In genomic region chr11:118418442-118418833, GRCm38 (mm10) we compare ENCODE assay signal across 7 mouse cellular contexts. TPM values are rescaled to one million over a fixed set of nuclear protein-coding genes. Genes with fewer than 3 reads are reported as not detected.
A peak's percentile ranks its signal among the peaks of the same experiment; 100 is the strongest.
DNase-seq lines count a peak whose midpoint lies in the region; ATAC-seq lines count a peak whose summit lies in the region.

No protein-coding gene starts in this region.

- DNase-seq in liver, embryonic 13.5 days = no peak
- DNase-seq in urinary bladder, postnatal 10 days (ENCODE audit: low spot score) = no peak
- no peak for DNase-seq in left cerebral cortex, adult 18-20 months (ENCODE audit: low spot score in 2 of 2)

- WGBS in forebrain, embryonic 13.5 days = 3% methylated on average over 12 of the region's 12 CpGs
- 3% methylated on average over 12 of the region's 12 CpGs for WGBS in liver, embryonic 13.5 days (ENCODE audit: insufficient replicate concordance)
- 5% methylated on average over 12 of the region's 12 CpGs for WGBS in stomach, embryonic 16.5 days

- peak overlapping the region; percentile 99 for H3K4me3 ChIP-seq in megakaryocyte, embryonic 14.5 days (replicated peaks)
- peak overlapping the region; percentile 78 for H3K4me3 ChIP-seq in forebrain, embryonic 13.5 days
- H3K4me3 ChIP-seq in liver, embryonic 13.5 days (replicated peaks) = peak overlapping the region; percentile 78
- peak overlapping the region; percentile 90 for H3K4me3 ChIP-seq in stomach, embryonic 16.5 days (replicated peaks; ENCODE audit: low read length)

- peak overlapping the region; percentile 91 for H3K9ac ChIP-seq in forebrain, embryonic 13.5 days
- H3K9ac ChIP-seq in liver, embryonic 13.5 days = peak overlapping the region; percentile 91
- H3K9ac ChIP-seq in stomach, embryonic 16.5 days (ENCODE audit: low read length) = peak overlapping the region; percentile 95

- H3K4me2 ChIP-seq in forebrain, embryonic 13.5 days = peak overlapping the region; percentile 93
- H3K4me2 ChIP-seq in liver, embryonic 13.5 days = peak overlapping the region; percentile 77
- H3K4me2 ChIP-seq in stomach, embryonic 16.5 days (ENCODE audit: low read depth, low read length) = peak overlapping the region; percentile 82

- H3K4me1 ChIP-seq in megakaryocyte, embryonic 14.5 days = peaks cover 67% of the 10 kb centered on the region
- peaks cover 46% of the 10 kb centered on the region for H3K4me1 ChIP-seq in forebrain, embryonic 13.5 days
- H3K4me1 ChIP-seq in liver, embryonic 13.5 days (replicated peaks) = peaks cover 35% of the 10 kb centered on the region
- H3K4me1 ChIP-seq in stomach, embryonic 16.5 days (ENCODE audit: control insufficient read depth, insufficient read depth, low read length) = peaks cover 22% of the 10 kb centered on the region

- no peaks in the 10 kb centered on the region for H3K27me3 ChIP-seq in megakaryocyte, embryonic 14.5 days (replicated peaks)
- no peaks in the 10 kb centered on the region for H3K27me3 ChIP-seq in forebrain, embryonic 13.5 days
- no peaks in the 10 kb centered on the region for H3K27me3 ChIP-seq in liver, embryonic 13.5 days
- H3K27me3 ChIP-seq in stomach, embryonic 16.5 days (ENCODE audit: control insufficient read depth, insufficient read depth, low read length) = no peaks in the 10 kb centered on the region

- H3K36me3 ChIP-seq in megakaryocyte, embryonic 14.5 days (replicated peaks; ENCODE audit: low read length) = peaks cover 43% of the 10 kb centered on the region
- peaks cover 22% of the 10 kb centered on the region for H3K36me3 ChIP-seq in forebrain, embryonic 13.5 days (ENCODE audit: poor library complexity, severe bottlenecking)
- H3K36me3 ChIP-seq in liver, embryonic 13.5 days = peaks cover 24% of the 10 kb centered on the region
- no peaks in the 10 kb centered on the region for H3K36me3 ChIP-seq in stomach, embryonic 16.5 days (ENCODE audit: control insufficient read depth, insufficient read depth, low read length)

- H3K9me3 ChIP-seq in megakaryocyte, embryonic 14.5 days = no peaks in the 10 kb centered on the region
- no peaks in the 10 kb centered on the region for H3K9me3 ChIP-seq in forebrain, embryonic 13.5 days (replicated peaks)
- H3K9me3 ChIP-seq in liver, embryonic 13.5 days (replicated peaks) = no peaks in the 10 kb centered on the region
- H3K9me3 ChIP-seq in stomach, embryonic 16.5 days (replicated peaks; ENCODE audit: control insufficient read depth, low read length) = no peaks in the 10 kb centered on the region

- H3K27ac ChIP-seq in forebrain, embryonic 13.5 days = no peak overlapping the region; the same call in 1 of the 2 replicates
- H3K27ac ChIP-seq in liver, embryonic 13.5 days = peak overlapping the region; percentile 77
- H3K27ac ChIP-seq in stomach, embryonic 16.5 days (ENCODE audit: low read length) = peak overlapping the region; percentile 79

- no peak for ATAC-seq in megakaryocyte, adult 5-6 weeks (ENCODE audit: poor library complexity, severe bottlenecking)
- ATAC-seq in forebrain, embryonic 13.5 days = peak; percentile 36; the same call in 1 of the 2 replicates
- peak; percentile 15; the same call in 1 of the 2 replicates for ATAC-seq in liver, embryonic 13.5 days (ENCODE audit: low read depth)
- ATAC-seq in stomach, embryonic 16.5 days (ENCODE audit: insufficient read depth, low FRiP score) = peak; percentile 3; the same call in 1 of the 2 replicates

RNA-seq across cellular contexts. Expression of gene Cant1, which starts 0.4 kb away (rescaled TPM):
- polyA plus RNA-seq in megakaryocyte, embryonic 14.5 days (2012; ENCODE audit: insufficient read depth, low replicate concordance) = 41.8 and 139 TPM in 2 replicates
- 18.9 and 19.2 TPM in 2 replicates for total RNA-seq in megakaryocyte, adult 5-6 weeks (2015)
- total RNA-seq in megakaryocyte, adult 5-6 weeks (2017) = 16.9 and 19.0 TPM in 2 replicates
- polyA plus RNA-seq in forebrain, embryonic 13.5 days (2015; fragmentation: Nextera tagmentation; extraction: Ambion mirVana) = 20.2 and 20.3 TPM in 2 replicates
- polyA plus RNA-seq in liver, embryonic 13.5 days (2015; fragmentation: Nextera tagmentation; extraction: Ambion mirVana) = 8.3 and 9.4 TPM in 2 replicates
- polyA plus RNA-seq in stomach, embryonic 16.5 days (2015; fragmentation: Nextera tagmentation; extraction: Ambion mirVana) = 22.5 and 24.3 TPM in 2 replicates
- 10 to 100 TPM; 38.7 to 40.4 TPM for total RNA-seq in left cerebral cortex, adult 18-20 months (2021)

RNA-seq across cellular contexts. Expression of gene C1qtnf1, which starts 9.6 kb away (rescaled TPM):
- polyA plus RNA-seq in megakaryocyte, embryonic 14.5 days (2012; ENCODE audit: insufficient read depth, low replicate concordance) = not detected in 2 replicates
- total RNA-seq in megakaryocyte, adult 5-6 weeks (2015) = not detected in 2 replicates
- not detected in 2 replicates for total RNA-seq in megakaryocyte, adult 5-6 weeks (2017)
- polyA plus RNA-seq in forebrain, embryonic 13.5 days (2015; fragmentation: Nextera tagmentation; extraction: Ambion mirVana) = 1.6 and 2.0 TPM in 2 replicates
- polyA plus RNA-seq in liver, embryonic 13.5 days (2015; fragmentation: Nextera tagmentation; extraction: Ambion mirVana) = 1.1 and 1.4 TPM in 2 replicates
- 9.5 and 10.4 TPM in 2 replicates for polyA plus RNA-seq in stomach, embryonic 16.5 days (2015; fragmentation: Nextera tagmentation; extraction: Ambion mirVana)
- 1 to 10 TPM; 4.3 to 4.6 TPM for total RNA-seq in left cerebral cortex, adult 18-20 months (2021)

RNA-seq across cellular contexts. Expression of gene Lgals3bp, which starts 16.5 kb away (rescaled TPM):
- 84.6 and 224 TPM in 2 replicates for polyA plus RNA-seq in megakaryocyte, embryonic 14.5 days (2012; ENCODE audit: insufficient read depth, low replicate concordance)
- 63.8 and 78.5 TPM in 2 replicates for total RNA-seq in megakaryocyte, adult 5-6 weeks (2015)
- 42.1 and 48.1 TPM in 2 replicates for total RNA-seq in megakaryocyte, adult 5-6 weeks (2017)
- polyA plus RNA-seq in forebrain, embryonic 13.5 days (2015; fragmentation: Nextera tagmentation; extraction: Ambion mirVana) = 1.1 and 1.3 TPM in 2 replicates
- polyA plus RNA-seq in liver, embryonic 13.5 days (2015; fragmentation: Nextera tagmentation; extraction: Ambion mirVana) = 25.4 and 32.3 TPM in 2 replicates
- 59.8 and 75.8 TPM in 2 replicates for polyA plus RNA-seq in stomach, embryonic 16.5 days (2015; fragmentation: Nextera tagmentation; extraction: Ambion mirVana)
- 10 to 100 TPM; 21.7 to 21.9 TPM for total RNA-seq in left cerebral cortex, adult 18-20 months (2021)

RNA-seq across cellular contexts. Expression of gene Engase, which starts 58.2 kb away (rescaled TPM):
- 72.2 and 151 TPM in 2 replicates for polyA plus RNA-seq in megakaryocyte, embryonic 14.5 days (2012; ENCODE audit: insufficient read depth, low replicate concordance)
- total RNA-seq in megakaryocyte, adult 5-6 weeks (2015) = 1.3 TPM in 2 replicates
- total RNA-seq in megakaryocyte, adult 5-6 weeks (2017) = 3.7 and 5.5 TPM in 2 replicates
- 4.5 and 5.6 TPM in 2 replicates for polyA plus RNA-seq in forebrain, embryonic 13.5 days (2015; fragmentation: Nextera tagmentation; extraction: Ambion mirVana)
- 8.1 and 8.8 TPM in 2 replicates for polyA plus RNA-seq in liver, embryonic 13.5 days (2015; fragmentation: Nextera tagmentation; extraction: Ambion mirVana)
- 10.0 and 11.3 TPM in 2 replicates for polyA plus RNA-seq in stomach, embryonic 16.5 days (2015; fragmentation: Nextera tagmentation; extraction: Ambion mirVana)
- 10 to 100 TPM; 13.3 to 14.1 TPM for total RNA-seq in left cerebral cortex, adult 18-20 months (2021)

Comparison
In these comparisons a context has a peak if more than half of its experiments do, and no peak if none do; other contexts are left out.
1. RNA of gene Lgals3bp, which starts 16.5 kb away (polyA plus RNA-seq): 84.6 to 224 TPM in megakaryocyte, embryonic 14.5 days, 59.8 to 75.8 TPM in stomach, embryonic 16.5 days and 25.4 to 32.3 TPM in liver, embryonic 13.5 days; 1.1 to 1.3 TPM in forebrain, embryonic 13.5 days; every median in the first group is over 10 times any median in the second.
2. Peak in every context shown above with its lines, with median percentiles within 50 percentile points of each other: H3K4me3 ChIP-seq, H3K4me2 ChIP-seq and H3K9ac ChIP-seq.